Mouse (Mus musculus) C2C12 (cell line): ENCODE measurements around the gene Ltn1. TPM values are rescaled to one million over a fixed set of nuclear protein-coding genes. Genes with fewer than 3 reads are reported as not detected.
A peak's percentile ranks its signal among the peaks of the same experiment; 100 is the strongest.

Experiments used
- H3K27me3 ChIP-seq: one replicate; pipeline ENCODE4 v1.6.1; 2011; ENCODE audit not compliant: control insufficient read depth, insufficient read depth, insufficient read length
- H3K36me3 ChIP-seq: one replicate; pipeline ENCODE4 v1.6.1; 2011; ENCODE audit not compliant: control insufficient read depth, insufficient read depth
- H3K4me3 ChIP-seq: one replicate; pipeline ENCODE4 v1.5.1; 2011; ENCODE audit warnings: mild to moderate bottlenecking, control low read depth; ENCODE audit not compliant: poor library complexity, insufficient read depth, severe bottlenecking
- H3K79me2 ChIP-seq: one replicate; pipeline ENCODE4 v1.6.1; 2011; ENCODE audit not compliant: control insufficient read depth, insufficient read depth
- H3K79me3 ChIP-seq: one replicate; pipeline ENCODE4 v1.6.1; 2011; ENCODE audit warnings: low read depth, control low read depth
- H3ac ChIP-seq: one replicate; pipeline ENCODE3; 2011; ENCODE audit warnings: low read depth; ENCODE audit not compliant: control insufficient read depth, insufficient read length
- CEBPB ChIP-seq: IDR thresholded peaks from one replicate; pipeline ENCODE4 v1.6.1; 2011; ENCODE audit warnings: low read depth, mild to moderate bottlenecking, control low read depth, moderate library complexity
- CTCF ChIP-seq: IDR thresholded peaks from one replicate; pipeline ENCODE4 v1.5.1; 2011; ENCODE audit not compliant: control insufficient read depth, insufficient read depth, insufficient read length
- FOSL1 ChIP-seq: IDR thresholded peaks from one replicate; pipeline ENCODE4 v1.8.0; 2011; ENCODE audit warnings: mild to moderate bottlenecking, low read length; ENCODE audit not compliant: poor library complexity, insufficient read depth, severe bottlenecking
- MAX ChIP-seq: IDR thresholded peaks from one replicate; pipeline ENCODE4 v1.6.1; 2011; ENCODE audit warnings: mild to moderate bottlenecking, control low read depth
- MYOD1 ChIP-seq: IDR thresholded peaks from one replicate; pipeline ENCODE4 v1.6.1; 2011; ENCODE audit warnings: low read depth; ENCODE audit not compliant: control insufficient read depth, insufficient read length
- MYOG ChIP-seq: IDR thresholded peaks from one replicate; pipeline ENCODE4 v1.6.1; 2011; ENCODE audit not compliant: control insufficient read depth, insufficient read length; ENCODE audit errors: extremely low read depth
- USF1 ChIP-seq: IDR thresholded peaks from one replicate; pipeline ENCODE4 v1.6.1; 2011; ENCODE audit warnings: low read depth, mild to moderate bottlenecking, control low read depth, moderate library complexity
- polyA plus RNA-seq: library from polyadenylated mRNA; unstranded; fragments of >200 nt; fragmentation: generic; extraction: Trizol; gene quantifications from one replicate; pipeline ENCODE4 v1.2.1, GENCODE M21; 2012; ENCODE audit warnings: missing spikeins

Ltn1 gene
- polyA plus RNA-seq, 1 experiment, result 6.8 TPM

DNA sequence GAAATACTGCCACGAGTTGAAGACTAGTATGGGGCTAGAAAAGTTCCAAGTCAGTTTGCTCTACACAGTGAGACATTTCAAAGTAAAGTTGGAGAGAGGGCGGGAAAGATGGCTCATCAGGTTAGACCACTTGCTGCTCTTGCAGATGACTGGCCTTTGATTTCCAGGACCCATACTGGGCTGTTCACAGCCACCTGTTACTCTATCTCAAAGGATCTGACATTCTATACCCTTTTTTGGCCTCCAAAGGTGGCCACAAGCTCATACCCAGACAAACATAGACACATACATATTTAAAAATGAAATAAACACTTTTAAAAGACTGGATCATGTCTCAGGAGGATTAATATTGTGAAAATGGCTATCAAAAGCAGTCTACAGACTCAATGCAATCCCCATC lies 48.0 kb downstream of the Ltn1 start:
- no peak for TF ChIP-seq CEBPB
- TF ChIP-seq FOSL1, result no peak
- no peak for TF ChIP-seq CTCF
- TF ChIP-seq USF1, result no peak
- no peak for TF ChIP-seq MAX
- no peak for TF ChIP-seq MYOG
- peak; percentile 81 for TF ChIP-seq MYOD1
- Histone ChIP-seq H3K27me3 (no peaks in the 10 kb centered on the region), H3ac (no peak overlapping the region), H3K36me3 (peaks cover 51% of the 10 kb centered on the region), H3K4me3 (no peak overlapping the region), H3K79me3 (peaks cover 2% of the 10 kb centered on the region), H3K79me2 (no peaks in the 10 kb centered on the region)

DNA sequence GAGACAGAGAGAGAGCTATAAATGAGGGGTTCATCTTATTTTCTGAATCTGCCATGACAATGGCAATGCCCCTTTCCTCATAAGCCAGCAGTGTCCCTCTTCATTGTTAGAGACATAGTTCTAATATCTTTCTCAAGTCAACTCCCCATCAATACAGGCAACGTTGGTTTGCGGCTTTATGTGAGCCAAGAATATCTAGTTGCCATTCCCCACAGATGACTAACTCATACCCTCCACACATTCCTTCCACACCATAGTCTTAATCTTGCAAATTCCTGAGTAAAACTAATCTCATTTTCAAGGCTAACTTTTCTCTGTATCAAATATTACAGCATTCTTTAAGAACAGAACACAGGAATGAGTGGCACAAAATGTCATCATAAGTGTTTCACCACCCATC lies 49.4 kb downstream of the Ltn1 start:
- no peak overlapping the region for H3ac ChIP-seq
- no peak overlapping the region for H3K4me3 ChIP-seq
- peaks cover 2% of the 10 kb centered on the region for H3K79me3 ChIP-seq
- H3K36me3 ChIP-seq, result peaks cover 64% of the 10 kb centered on the region
- no peaks in the 10 kb centered on the region for H3K79me2 ChIP-seq
- H3K27me3 ChIP-seq, result no peaks in the 10 kb centered on the region
- no peak for TF ChIP-seq MAX
- no peak for TF ChIP-seq CEBPB
- no peak for TF ChIP-seq MYOG
- no peak for TF ChIP-seq USF1
- TF ChIP-seq MYOD1, result no peak
- no peak for TF ChIP-seq FOSL1
- no peak for TF ChIP-seq CTCF

DNA sequence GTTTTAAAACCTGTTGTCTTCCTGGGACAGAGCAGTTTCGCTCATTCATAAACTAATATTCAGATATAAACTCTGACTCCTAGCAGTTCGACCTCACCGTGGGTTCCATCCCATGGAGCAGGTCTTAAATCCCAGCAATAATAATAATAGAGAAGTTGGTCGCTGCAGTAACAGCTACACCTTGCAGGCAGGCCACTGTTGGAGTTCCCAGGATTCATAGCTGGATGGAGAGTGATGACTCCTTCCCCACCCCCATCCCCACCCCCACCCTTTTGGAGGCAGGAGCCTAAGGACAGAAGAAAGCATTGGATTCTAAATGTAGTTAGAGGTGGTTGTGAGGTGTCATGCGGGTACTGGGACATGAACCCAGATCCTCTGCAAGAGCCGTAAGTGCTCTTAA lies 66.0 kb downstream of the Ltn1 start:
- Histone ChIP-seq H3K36me3 (peaks cover 16% of the 10 kb centered on the region), H3K79me2 (no peaks in the 10 kb centered on the region)
- no peak for TF ChIP-seq FOSL1
- no peak for TF ChIP-seq MYOG
- no peak for TF ChIP-seq MAX
- TF ChIP-seq CEBPB, result no peak
- no peak for TF ChIP-seq CTCF
- TF ChIP-seq USF1, result no peak
- TF ChIP-seq MYOD1, result no peak

GRCm38 (mm10) chr16:87366035-87366434 lies 66.4 kb downstream of the Ltn1 start:
- H3ac ChIP-seq, result no peak overlapping the region
- H3K79me2 ChIP-seq, result no peaks in the 10 kb centered on the region
- no peak overlapping the region for H3K4me3 ChIP-seq
- H3K79me3 ChIP-seq, result no peaks in the 10 kb centered on the region
- H3K27me3 ChIP-seq, result no peaks in the 10 kb centered on the region
- peaks cover 16% of the 10 kb centered on the region for H3K36me3 ChIP-seq
- TF ChIP-seq CEBPB (no peak), MYOG (no peak), MAX (no peak), MYOD1 (no peak), USF1 (no peak), FOSL1 (no peak), CTCF (no peak)

More for the DNA sequence above, 66.0 kb downstream of the Ltn1 start:
- Histone ChIP-seq H3K27me3 (no peaks in the 10 kb centered on the region), H3K79me3 (no peaks in the 10 kb centered on the region), H3ac (no peak overlapping the region), H3K4me3 (no peak overlapping the region)

- Histone ChIP-seq H3K27me3 (no peaks in the 10 kb centered on the region), H3K79me3 (no peaks in the 10 kb centered on the region), H3K4me3 (no peak overlapping the region), H3K79me2 (no peaks in the 10 kb centered on the region), H3K36me3 (peaks cover 17% of the 10 kb centered on the region), H3ac (no peak overlapping the region)
- TF ChIP-seq MAX (no peak), FOSL1 (no peak), USF1 (no peak), MYOD1 (no peak), MYOG (no peak), CEBPB (no peak), CTCF (no peak)
Measured at GRCm38 (mm10) chr16:87364231-87364630, 68.2 kb downstream of the Ltn1 start.

DNA sequence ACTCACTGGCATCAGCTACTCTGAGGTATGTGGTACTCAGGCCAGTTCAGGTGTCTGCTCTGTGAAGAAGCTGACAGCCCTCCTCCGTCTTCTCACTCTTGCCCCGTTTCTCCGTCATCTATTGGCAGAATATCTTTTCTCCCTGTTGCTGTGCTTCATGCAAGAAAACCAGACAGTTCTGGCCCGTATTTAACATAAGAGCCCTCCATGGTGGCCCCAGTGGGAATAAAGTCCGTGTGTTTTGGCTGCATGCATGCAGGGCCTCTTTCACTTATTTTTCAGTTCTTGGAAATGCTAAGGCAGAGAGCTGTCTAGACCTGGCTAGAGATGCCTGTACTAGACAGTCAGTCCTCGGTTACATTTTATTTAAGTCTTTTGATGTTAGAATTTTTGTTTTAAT lies 72.3 kb downstream of the Ltn1 start:
- Histone ChIP-seq H3K4me3 (no peak overlapping the region), H3ac (no peak overlapping the region), H3K79me3 (no peaks in the 10 kb centered on the region), H3K79me2 (no peaks in the 10 kb centered on the region), H3K36me3 (peaks cover 13% of the 10 kb centered on the region), H3K27me3 (no peaks in the 10 kb centered on the region)
- TF ChIP-seq MAX (no peak), FOSL1 (no peak), MYOG (no peak), CTCF (no peak), USF1 (no peak), MYOD1 (no peak), CEBPB (no peak)
